Mouse (Mus musculus) large intestine, adult 2 months (tissue): ENCODE data around the gene Gnat1. TPM values are rescaled to one million over a fixed set of nuclear protein-coding genes. Genes with fewer than 3 reads are reported as not detected.

ENCODE experiments used
- DNase-seq: peaks from one replicate; pipeline ENCODE4 v3.0.0-alpha.2; 2012; ENCODE audit warnings: low read depth, low spot score
- WGBS: fragments of 180-500 bp; shearing (Covaris S2); methylation state at CpG from one replicate; pipeline ENCODE4 v1.1.7; 2018; 5-methylcytosine and 5-hydroxymethylcytosine counted together
- polyA plus RNA-seq: library from polyadenylated mRNA; depleted of rRNA; stranded (reverse); fragments of >200 nt; gene quantifications from 2 replicates; pipeline ENCODE4 v1.2.3, GENCODE M21; 2012

The Gnat1 gene
- polyA plus RNA-seq, 1 experiment: 0.35 TPM

GRCm38 (mm10) chr9:107702606-107703185, 23.2 kb upstream of the Gnat1 start:
- no peak for DNase-seq
- 74% methylated on average over 3 of the region's 3 CpGs for WGBS

- 6% methylated on average over 12 of the region's 12 CpGs for WGBS
- no peak for DNase-seq
Measured at GRCm38 (mm10) chr9:107701594-107701993, 22.1 kb upstream of the Gnat1 start.

GRCm38 (mm10) chr9:107700114-107700571, 20.6 kb upstream of the Gnat1 start:
- 69% methylated on average over 6 of the region's 6 CpGs for WGBS
- no peak for DNase-seq

GRCm38 (mm10) chr9:107699376-107699980, 20.0 kb upstream of the Gnat1 start:
- no peak for DNase-seq
- WGBS: 50% methylated on average over 9 of the region's 9 CpGs

- no peak for DNase-seq
- 63% methylated on average over 14 of the region's 14 CpGs for WGBS
Measured at GRCm38 (mm10) chr9:107698611-107699190, 19.2 kb upstream of the Gnat1 start.

- DNase-seq: no peak
- WGBS: 75% methylated on average over 14 of the region's 14 CpGs
Measured at GRCm38 (mm10) chr9:107697811-107698521, 18.5 kb upstream of the Gnat1 start.

- WGBS: 73% methylated on average over 9 of the region's 9 CpGs
- no peak for DNase-seq
Measured at GRCm38 (mm10) chr9:107696845-107697610, 17.5 kb upstream of the Gnat1 start.

GRCm38 (mm10) chr9:107696106-107696479, 16.6 kb upstream of the Gnat1 start:
- DNase-seq: no peak
- 63% methylated on average over 6 of the region's 6 CpGs for WGBS

- no peak for DNase-seq
- 83% methylated on average over 12 of the region's 12 CpGs for WGBS
Measured at GRCm38 (mm10) chr9:107695441-107696105, 16.1 kb upstream of the Gnat1 start.

GRCm38 (mm10) chr9:107694627-107695026, 15.1 kb upstream of the Gnat1 start:
- WGBS: 31% methylated on average over 7 of the region's 7 CpGs
- no peak for DNase-seq

GRCm38 (mm10) chr9:107693433-107693987, 14.0 kb upstream of the Gnat1 start:
- WGBS: 76% methylated on average over 4 of the region's 4 CpGs
- no peak for DNase-seq

GRCm38 (mm10) chr9:107692785-107693184, 13.3 kb upstream of the Gnat1 start:
- DNase-seq: no peak
- WGBS: 40% methylated on average over 5 of the region's 5 CpGs

GRCm38 (mm10) chr9:107690391-107690790, 10.9 kb upstream of the Gnat1 start:
- 77% methylated on average over 8 of the region's 8 CpGs for WGBS
- no peak for DNase-seq

GRCm38 (mm10) chr9:107688939-107689338, 9.4 kb upstream of the Gnat1 start:
- no peak for DNase-seq
- WGBS: 39% methylated on average over 7 of the region's 7 CpGs

GRCm38 (mm10) chr9:107688415-107688814, 8.9 kb upstream of the Gnat1 start:
- 87% methylated on average over 5 of the region's 5 CpGs for WGBS
- DNase-seq: no peak

- no peak for DNase-seq
Measured at GRCm38 (mm10) chr9:107685231-107685981, 5.9 kb upstream of the Gnat1 start.

GRCm38 (mm10) chr9:107682405-107682804, 2.9 kb upstream of the Gnat1 start:
- 87% methylated on average over 20 of the region's 20 CpGs for WGBS
- DNase-seq: no peak

More at GRCm38 (mm10) chr9:107685231-107685981, 5.9 kb upstream of the Gnat1 start:
- WGBS: 46% methylated on average over 17 of the region's 17 CpGs

GRCm38 (mm10) chr9:107678861-107679260, 651 bp downstream of the Gnat1 start:
- no peak for DNase-seq
- WGBS: 90% methylated on average over 2 of the region's 2 CpGs
